Mouse (Mus musculus): Measurements from ENCODE around the gene Hemk1. TPM values are rescaled to one million over a fixed set of nuclear protein-coding genes. Genes with fewer than 3 reads are reported as not detected.

The Hemk1 gene
- polyA plus RNA-seq, 1 experiment = 22.0 TPM

- Histone ChIP-seq H3K27me3 (ENCODE audit: control insufficient read depth, insufficient read depth, low read length) (no peaks in the 10 kb centered on the region), H3K36me3 (ENCODE audit: control insufficient read depth, insufficient read depth, low read length) (no peaks in the 10 kb centered on the region), H3K4me1 (ENCODE audit: control insufficient read depth, insufficient read depth, low read length) (peaks cover 11% of the 10 kb centered on the region), H3K27ac (ENCODE audit: control insufficient read depth, insufficient read depth, low read depth, low read length) (no peak overlapping the region), H3K4me3 (ENCODE audit: control insufficient read depth, low read depth, low read length) (no peak overlapping the region)
- TF ChIP-seq CTCF (IDR thresholded peaks at IDR 0.05; ENCODE audit: control insufficient read depth, insufficient read depth, insufficient replicate concordance, low read depth, low read length) = no peak
- TF ChIP-seq POLR2A (IDR thresholded peaks at IDR 0.05; ENCODE audit: control insufficient read depth, low read depth, low read length) = no peak
These were observed 5.2 kb upstream of the Hemk1 start for GRCm38 (mm10) chr9:107343146-107343943.

- Histone ChIP-seq H3K27me3 (ENCODE audit: control insufficient read depth, insufficient read depth, low read length) (no peaks in the 10 kb centered on the region), H3K27ac (ENCODE audit: control insufficient read depth, insufficient read depth, low read depth, low read length) (no peak overlapping the region), H3K4me3 (ENCODE audit: control insufficient read depth, low read depth, low read length) (no peak overlapping the region), H3K4me1 (ENCODE audit: control insufficient read depth, insufficient read depth, low read length) (peaks cover 18% of the 10 kb centered on the region), H3K36me3 (ENCODE audit: control insufficient read depth, insufficient read depth, low read length) (no peaks in the 10 kb centered on the region)
- TF ChIP-seq POLR2A (IDR thresholded peaks at IDR 0.05; ENCODE audit: control insufficient read depth, low read depth, low read length) = no peak
These were observed 4.1 kb upstream of the Hemk1 start for GRCm38 (mm10) chr9:107342201-107342709.

- H3K27ac ChIP-seq (ENCODE audit: control insufficient read depth, insufficient read depth, low read depth, low read length) = no peak overlapping the region
- H3K4me1 ChIP-seq (ENCODE audit: control insufficient read depth, insufficient read depth, low read length) = peaks cover 18% of the 10 kb centered on the region
- H3K36me3 ChIP-seq (ENCODE audit: control insufficient read depth, insufficient read depth, low read length) = no peaks in the 10 kb centered on the region
- TF ChIP-seq CTCF (IDR thresholded peaks at IDR 0.05; ENCODE audit: control insufficient read depth, insufficient read depth, insufficient replicate concordance, low read depth, low read length) = no peak
- no peak for TF ChIP-seq POLR2A (IDR thresholded peaks at IDR 0.05; ENCODE audit: control insufficient read depth, low read depth, low read length)
- no peaks in the 10 kb centered on the region for H3K27me3 ChIP-seq (ENCODE audit: control insufficient read depth, insufficient read depth, low read length)
- H3K4me3 ChIP-seq (ENCODE audit: control insufficient read depth, low read depth, low read length) = peak overlapping the region; percentile 74
These were observed 2.9 kb upstream of the Hemk1 start for GRCm38 (mm10) chr9:107340911-107341645.

GRCm38 (mm10) chr9:107340267-107340859 lies 2.2 kb upstream of the Hemk1 start, which contains the start of gene 6430571L13Rik:
TSS of gene 6430571L13Rik (plus strand) at chr9:107340602.
- Histone ChIP-seq H3K27ac (ENCODE audit: control insufficient read depth, insufficient read depth, low read depth, low read length) (no peak within 1 kb of the TSS), H3K36me3 (ENCODE audit: control insufficient read depth, insufficient read depth, low read length) (no peaks in the 10 kb centered on the region), H3K27me3 (ENCODE audit: control insufficient read depth, insufficient read depth, low read length) (no peaks in the 10 kb centered on the region), H3K4me1 (ENCODE audit: control insufficient read depth, insufficient read depth, low read length) (peaks cover 18% of the 10 kb centered on the region), H3K4me3 (ENCODE audit: control insufficient read depth, low read depth, low read length) (peak within 1 kb of the TSS; percentile 74)
- TF ChIP-seq POLR2A (IDR thresholded peaks at IDR 0.05; ENCODE audit: control insufficient read depth, low read depth, low read length) (no peak), CTCF (IDR thresholded peaks at IDR 0.05; ENCODE audit: control insufficient read depth, insufficient read depth, insufficient replicate concordance, low read depth, low read length) (no peak)

- Histone ChIP-seq H3K4me1 (ENCODE audit: control insufficient read depth, insufficient read depth, low read length) (peaks cover 18% of the 10 kb centered on the region), H3K36me3 (ENCODE audit: control insufficient read depth, insufficient read depth, low read length) (peaks cover 1% of the 10 kb centered on the region; the same call in 1 of the 2 replicates), H3K4me3 (ENCODE audit: control insufficient read depth, low read depth, low read length) (no peak overlapping the region), H3K27ac (ENCODE audit: control insufficient read depth, insufficient read depth, low read depth, low read length) (no peak overlapping the region), H3K27me3 (ENCODE audit: control insufficient read depth, insufficient read depth, low read length) (no peaks in the 10 kb centered on the region)
- no peak for TF ChIP-seq CTCF (IDR thresholded peaks at IDR 0.05; ENCODE audit: control insufficient read depth, insufficient read depth, insufficient replicate concordance, low read depth, low read length)
- no peak for TF ChIP-seq POLR2A (IDR thresholded peaks at IDR 0.05; ENCODE audit: control insufficient read depth, low read depth, low read length)
These were observed 1.8 kb downstream of the Hemk1 start for GRCm38 (mm10) chr9:107336386-107336785.

GRCm38 (mm10) chr9:107335909-107336308 lies 2.2 kb downstream of the Hemk1 start:
- H3K27ac ChIP-seq (ENCODE audit: control insufficient read depth, insufficient read depth, low read depth, low read length) = no peak overlapping the region
- peaks cover 17% of the 10 kb centered on the region for H3K4me1 ChIP-seq (ENCODE audit: control insufficient read depth, insufficient read depth, low read length)
- peaks cover 1% of the 10 kb centered on the region; the same call in 1 of the 2 replicates for H3K36me3 ChIP-seq (ENCODE audit: control insufficient read depth, insufficient read depth, low read length)
- no peak overlapping the region for H3K4me3 ChIP-seq (ENCODE audit: control insufficient read depth, low read depth, low read length)
- no peaks in the 10 kb centered on the region for H3K27me3 ChIP-seq (ENCODE audit: control insufficient read depth, insufficient read depth, low read length)
- TF ChIP-seq CTCF (IDR thresholded peaks at IDR 0.05; ENCODE audit: control insufficient read depth, insufficient read depth, insufficient replicate concordance, low read depth, low read length) (peak; percentile 79; the same call in 1 of the 2 replicates), POLR2A (IDR thresholded peaks at IDR 0.05; ENCODE audit: control insufficient read depth, low read depth, low read length) (no peak)

- H3K27ac ChIP-seq (ENCODE audit: control insufficient read depth, insufficient read depth, low read depth, low read length) = no peak overlapping the region
- TF ChIP-seq POLR2A (IDR thresholded peaks at IDR 0.05; ENCODE audit: control insufficient read depth, low read depth, low read length) = no peak
- no peak for TF ChIP-seq CTCF (IDR thresholded peaks at IDR 0.05; ENCODE audit: control insufficient read depth, insufficient read depth, insufficient replicate concordance, low read depth, low read length)
- H3K4me3 ChIP-seq (ENCODE audit: control insufficient read depth, low read depth, low read length) = no peak overlapping the region
These were observed 3.1 kb downstream of the Hemk1 start for GRCm38 (mm10) chr9:107335046-107335445.

More at GRCm38 (mm10) chr9:107335046-107335445, 3.1 kb downstream of the Hemk1 start:
- H3K36me3 ChIP-seq (ENCODE audit: control insufficient read depth, insufficient read depth, low read length) = peaks cover 1% of the 10 kb centered on the region; the same call in 1 of the 2 replicates
- H3K27me3 ChIP-seq (ENCODE audit: control insufficient read depth, insufficient read depth, low read length) = no peaks in the 10 kb centered on the region
- peaks cover 9% of the 10 kb centered on the region for H3K4me1 ChIP-seq (ENCODE audit: control insufficient read depth, insufficient read depth, low read length)

Measured in testis, adult 2 months (tissue).